Mouse (Mus musculus) erythroblast, adult 5-6 weeks (primary cell): ENCODE data around the gene Rnf113a2. TPM values are rescaled to one million over a fixed set of nuclear protein-coding genes. Genes with fewer than 3 reads are reported as not detected.

ENCODE experiments used
- ATAC-seq: replicated peaks from 2 replicates; pipeline ENCODE4 v1.8.0; 2016; ENCODE audit warnings: moderate number of reproducible peaks, mild to moderate bottlenecking, moderate TSS enrichment, inconsistent platforms; ENCODE audit not compliant: poor library complexity, low FRiP score, severe bottlenecking
- total RNA-seq, 2 experiments: library from RNA; stranded (forward) in 1 of 2; stranded (reverse) in 1 of 2; fragments of 150-400 nt in 1 of 2; fragments of 200-764, 138-1000 nt in 1 of 2; gene quantifications; 2 replicates each; pipeline versions ENCODE4 v1.2.3 to v1.2.4; 2015 to 2017; ENCODE audit warnings: low replicate concordance in 2 of 2

The Rnf113a2 gene
- total RNA-seq (2015; ENCODE audit: low replicate concordance), result 8.5 and 17.3 TPM in 2 replicates
- total RNA-seq (2017; ENCODE audit: low replicate concordance), result 7.1 and 17.7 TPM in 2 replicates

DNA sequence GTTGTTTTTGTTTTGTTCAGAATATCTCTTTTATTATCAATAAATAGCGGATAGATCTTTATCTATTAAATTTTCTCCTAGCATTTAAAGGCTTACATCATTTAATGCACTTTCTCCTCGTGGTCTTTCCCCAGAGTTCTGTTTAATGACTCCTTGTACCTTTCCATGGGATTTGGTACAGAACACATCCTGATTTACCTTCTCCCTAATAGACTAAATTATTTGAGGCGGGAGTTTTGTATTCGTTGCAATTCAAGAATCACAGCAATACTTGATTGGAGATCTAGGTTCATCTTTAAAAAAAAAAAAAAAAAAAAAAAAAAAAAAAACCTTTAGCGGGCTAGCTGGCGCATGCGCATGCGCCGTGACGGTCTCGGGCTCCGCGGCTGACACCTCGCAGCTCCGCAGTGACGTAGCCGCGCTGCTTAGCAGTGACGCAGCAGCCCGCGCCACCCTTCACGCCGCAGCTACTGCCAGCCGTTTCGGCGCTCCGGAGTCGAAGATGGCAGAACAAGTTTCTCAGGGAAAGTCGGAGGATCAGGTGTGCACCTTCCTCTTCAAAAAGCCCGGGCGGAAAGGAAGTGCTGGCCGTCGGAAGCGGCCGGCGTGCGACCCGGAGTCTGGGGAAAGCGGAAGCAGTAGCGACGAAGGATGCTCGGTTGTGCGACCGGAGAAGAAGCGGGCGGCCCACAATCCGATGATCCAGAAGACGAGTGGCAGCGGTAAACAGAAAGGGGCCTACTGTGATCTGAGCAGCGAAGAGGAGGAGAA is at the start of gene Rnf113a2:
TSS of gene Rnf113a2 (plus strand) at position 363 of the 771 bp plus-strand sequence.
- ATAC-seq, result peak; percentile 99

DNA sequence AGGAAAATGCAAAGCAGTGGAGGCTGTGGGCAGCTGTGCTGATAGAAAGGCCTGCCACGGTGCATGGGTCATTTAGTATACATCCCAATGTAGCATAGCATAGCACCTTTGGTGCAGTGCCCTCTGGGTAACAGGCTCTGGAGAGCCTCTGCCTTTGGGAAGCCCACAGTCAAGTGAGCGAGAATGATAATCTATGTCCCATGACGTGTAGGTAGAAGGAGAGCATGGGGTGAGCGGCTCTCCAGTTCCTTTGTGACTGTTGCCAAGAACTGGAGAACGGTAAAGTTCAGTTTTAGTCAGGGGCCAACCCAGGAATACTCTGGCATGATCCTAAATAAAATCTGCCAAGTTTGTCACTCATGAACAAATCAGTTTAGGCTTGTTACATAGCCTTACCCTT is 45.3 kb upstream of the Rnf113a2 start:
- ATAC-seq, result no peak

DNA sequence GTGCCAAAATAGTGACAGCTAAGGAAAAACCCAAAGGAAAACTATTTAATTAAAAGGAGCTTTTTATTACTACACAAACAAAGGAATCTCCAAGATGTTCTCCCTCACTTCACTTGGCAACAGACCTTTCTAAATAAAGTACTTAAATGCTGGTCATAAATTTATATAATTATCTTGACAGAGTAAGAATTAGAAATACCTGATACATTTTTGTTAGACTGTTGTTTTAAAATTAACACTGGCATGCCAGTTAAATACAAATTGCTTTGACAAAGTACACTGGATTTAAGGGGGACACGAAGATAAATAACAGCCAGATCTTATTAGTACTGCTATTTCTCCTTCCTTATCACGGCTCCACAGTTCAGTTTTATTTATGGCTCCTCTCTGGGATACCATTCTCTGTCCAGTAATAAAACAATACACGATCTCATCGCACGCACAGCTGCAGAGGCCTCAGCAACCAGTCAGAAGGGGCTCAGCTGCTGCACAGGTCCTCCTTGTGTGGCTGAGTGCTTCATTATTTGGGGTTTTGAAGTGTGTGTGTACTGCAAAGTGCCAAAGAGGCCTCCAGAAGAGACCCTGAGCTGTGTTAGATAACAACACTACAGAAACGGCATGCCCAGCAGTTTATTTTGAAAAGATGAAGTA is 43.0 kb upstream of the Rnf113a2 start:
- no peak for ATAC-seq

DNA sequence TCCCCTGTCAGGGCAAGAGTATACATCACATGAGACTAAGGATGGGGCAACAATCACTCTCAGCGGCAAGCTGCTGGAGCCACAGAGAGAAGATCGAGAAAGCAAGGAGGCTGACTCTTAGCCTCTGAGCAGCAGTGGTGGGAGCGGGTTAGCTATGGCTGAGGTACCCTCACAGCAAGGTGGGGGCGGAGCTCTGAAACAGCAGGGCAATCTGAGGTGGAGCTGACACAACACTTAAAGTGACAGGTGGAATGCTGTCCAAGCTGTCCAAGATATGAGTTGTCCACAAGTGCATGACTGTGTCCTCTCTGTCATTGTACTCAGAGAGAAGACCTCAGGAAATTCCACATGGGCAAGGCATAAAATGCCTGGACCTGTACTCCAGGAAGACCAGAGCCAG is 34.6 kb upstream of the Rnf113a2 start:
- no peak for ATAC-seq

DNA sequence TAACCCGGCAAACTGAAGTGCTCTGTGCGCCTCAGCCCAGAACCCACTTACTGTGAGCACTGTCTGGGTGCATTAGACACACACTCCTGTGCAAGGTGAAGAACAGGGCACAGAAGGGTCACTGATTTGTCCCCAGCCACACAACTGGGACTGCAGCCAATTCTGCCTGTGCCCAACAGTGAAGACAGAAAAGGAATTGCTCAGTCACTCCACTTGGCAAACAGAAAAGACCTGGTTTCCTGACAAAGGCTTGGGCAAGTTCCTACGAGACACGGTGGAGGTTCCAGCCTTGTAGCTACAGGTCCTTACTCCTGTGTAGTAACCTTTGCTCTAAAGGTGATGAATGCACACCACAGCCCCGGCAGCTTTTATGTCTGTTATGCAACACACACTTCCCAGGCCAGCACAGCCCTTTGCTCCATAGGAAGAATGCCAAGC is 32.3 kb upstream of the Rnf113a2 start:
- no peak for ATAC-seq

DNA sequence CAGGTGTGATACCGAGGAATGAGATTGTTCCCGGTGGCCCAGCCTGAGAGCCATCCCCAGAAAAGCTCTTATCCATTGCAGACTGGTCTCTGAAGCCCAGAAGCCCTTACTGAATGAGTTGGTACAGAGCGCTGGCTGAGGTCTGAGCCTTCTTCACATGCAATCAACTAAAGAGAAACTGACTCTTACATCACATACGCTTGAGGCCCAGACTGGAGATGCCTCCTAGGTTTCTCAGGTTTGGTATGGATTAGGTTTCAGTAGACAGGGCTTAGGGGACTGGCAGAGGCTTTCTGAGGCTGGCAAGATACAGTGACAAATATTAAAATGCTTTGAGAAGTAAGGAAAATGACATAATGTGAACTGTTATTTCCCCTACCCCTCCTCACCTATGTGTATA is 31.6 kb upstream of the Rnf113a2 start:
- ATAC-seq, result no peak

DNA sequence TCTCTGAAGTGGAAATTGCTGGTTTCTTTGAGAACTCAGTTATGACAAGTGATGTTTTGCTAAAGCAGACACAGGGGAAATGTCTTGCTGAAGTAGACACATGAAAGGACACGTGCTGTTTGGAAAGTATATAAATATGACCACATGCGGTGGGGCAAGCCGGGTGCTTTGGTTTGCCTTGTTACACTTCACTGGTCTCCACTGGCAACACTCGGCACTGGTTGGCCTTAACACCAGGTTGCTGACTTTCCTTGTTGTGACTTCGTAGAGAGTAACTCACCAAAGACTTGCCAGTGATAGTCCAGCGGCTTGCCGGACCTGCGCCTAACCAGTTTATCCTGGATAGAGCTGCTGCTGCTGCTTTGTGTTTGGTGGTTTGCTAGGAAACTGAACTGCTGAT is 28.9 kb upstream of the Rnf113a2 start:
- ATAC-seq, result no peak

DNA sequence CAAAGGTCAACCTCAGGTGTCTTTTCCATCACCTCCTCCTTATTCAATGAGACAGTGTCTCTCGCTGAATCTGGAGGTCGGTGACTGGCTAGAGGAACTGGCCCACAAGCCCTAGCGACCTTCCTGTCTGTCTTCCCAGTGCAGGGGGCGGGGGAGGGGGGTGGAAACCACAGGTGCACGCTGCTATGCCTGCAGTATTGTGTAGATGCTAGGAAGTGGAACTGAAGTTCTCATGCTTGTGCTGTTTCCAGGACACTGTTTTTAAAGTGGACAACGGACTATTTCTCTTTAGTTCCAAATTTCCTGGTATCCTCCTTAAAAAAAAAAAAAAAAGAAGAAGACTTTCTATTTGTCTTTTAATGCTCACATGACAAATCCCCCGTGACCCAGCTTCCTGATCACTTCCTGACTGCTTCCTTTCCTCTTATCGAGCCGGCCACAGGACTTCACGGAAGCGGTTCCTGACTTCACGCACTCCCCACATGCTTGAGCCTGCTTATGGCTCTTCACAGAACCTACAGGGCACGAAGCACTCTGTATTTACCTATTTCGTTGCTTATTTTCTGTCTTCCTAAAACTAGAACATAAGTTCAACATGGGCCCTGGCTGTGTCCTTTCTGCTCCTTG is 28.1 kb upstream of the Rnf113a2 start:
- no peak for ATAC-seq

DNA sequence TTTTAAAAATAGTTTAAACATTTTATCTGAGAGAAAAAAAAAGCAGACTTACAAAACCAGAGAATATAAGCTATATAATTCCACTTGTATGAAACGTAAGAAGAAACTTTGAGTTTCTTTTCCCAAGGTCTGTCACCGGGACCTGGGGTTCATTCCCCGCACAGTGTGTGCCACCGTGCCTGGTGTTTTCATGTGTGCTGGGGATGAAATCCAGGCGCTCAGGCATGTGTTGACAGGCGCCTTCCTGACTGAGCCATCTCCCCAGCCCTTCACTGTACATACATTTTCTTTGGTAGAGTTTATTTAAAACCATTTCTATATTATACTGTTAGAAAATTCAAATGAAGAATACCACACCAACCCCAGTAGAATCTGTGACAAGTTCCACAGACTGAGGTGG is 26.7 kb upstream of the Rnf113a2 start:
- no peak for ATAC-seq

DNA sequence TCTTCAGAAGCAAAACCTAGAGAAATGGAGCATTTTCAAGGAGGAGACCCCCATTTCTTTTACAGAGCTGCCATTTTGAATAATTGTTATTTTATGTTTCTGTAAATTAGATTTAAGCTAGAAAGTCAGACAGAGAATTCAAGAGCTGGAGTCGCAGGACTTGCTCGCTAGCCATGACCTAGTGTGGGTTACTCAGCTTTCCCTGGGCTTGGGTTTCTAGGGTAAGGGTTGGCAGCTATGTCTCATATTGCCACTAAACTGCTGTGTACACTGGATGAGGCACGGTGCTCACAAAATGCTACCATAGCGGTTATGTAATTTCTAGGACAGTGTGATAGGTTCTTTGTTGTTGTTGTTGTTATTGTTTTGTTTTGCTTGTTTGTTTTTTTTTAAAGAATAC is 24.3 kb upstream of the Rnf113a2 start:
- ATAC-seq, result no peak

DNA sequence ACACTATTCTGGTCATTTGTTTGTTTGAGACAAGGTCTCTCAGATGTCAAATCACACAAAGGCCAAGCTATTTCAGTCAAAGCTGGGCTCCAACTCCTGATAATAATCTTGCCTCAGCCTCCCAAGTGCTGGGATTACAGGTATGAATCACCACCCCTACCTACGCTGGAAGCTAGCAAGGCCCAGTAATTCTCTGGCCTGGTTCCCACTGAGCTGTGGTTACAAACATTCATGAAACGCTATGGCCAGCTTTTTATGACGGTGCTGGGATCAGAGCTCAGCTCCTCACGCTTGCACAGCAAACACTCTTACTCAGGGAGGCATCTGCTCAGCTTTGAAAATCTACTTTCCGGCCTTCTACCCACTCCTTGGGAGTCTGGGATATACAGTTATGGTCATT is 23.1 kb upstream of the Rnf113a2 start:
- no peak for ATAC-seq

DNA sequence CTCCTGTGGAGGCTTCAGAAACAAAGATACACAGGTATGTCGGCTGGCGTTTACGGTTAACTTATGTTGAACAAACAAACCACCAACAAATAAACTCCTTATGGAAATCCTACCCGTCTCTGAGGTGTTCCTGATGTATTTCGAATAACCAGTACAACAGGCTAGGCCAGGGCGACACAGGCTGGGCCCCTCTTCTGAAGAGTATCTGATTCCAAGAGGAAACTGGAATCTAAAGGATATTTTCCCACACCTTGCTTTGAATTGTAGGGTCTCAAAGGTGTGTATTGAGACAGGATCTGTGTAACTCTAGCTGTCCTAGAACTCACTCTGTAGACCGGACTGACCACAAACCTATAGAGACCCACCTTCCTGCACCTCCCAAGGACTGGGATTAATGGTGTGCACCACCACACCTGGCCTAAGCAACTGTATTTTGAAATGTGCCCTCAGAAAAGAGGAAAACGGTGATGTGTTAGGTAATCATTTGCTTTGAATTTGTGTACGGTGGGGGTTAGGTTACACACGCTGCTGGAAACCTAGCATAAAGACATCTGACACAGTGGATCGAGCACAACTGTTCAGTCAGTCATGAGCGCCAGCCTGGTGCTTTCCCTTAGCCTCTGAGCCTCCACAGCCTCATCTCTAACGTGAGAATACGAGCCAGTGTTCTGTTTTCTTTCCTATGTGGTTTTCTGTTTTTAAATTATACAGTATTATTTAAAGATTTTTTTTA is 19.9 kb upstream of the Rnf113a2 start:
- ATAC-seq, result no peak

DNA sequence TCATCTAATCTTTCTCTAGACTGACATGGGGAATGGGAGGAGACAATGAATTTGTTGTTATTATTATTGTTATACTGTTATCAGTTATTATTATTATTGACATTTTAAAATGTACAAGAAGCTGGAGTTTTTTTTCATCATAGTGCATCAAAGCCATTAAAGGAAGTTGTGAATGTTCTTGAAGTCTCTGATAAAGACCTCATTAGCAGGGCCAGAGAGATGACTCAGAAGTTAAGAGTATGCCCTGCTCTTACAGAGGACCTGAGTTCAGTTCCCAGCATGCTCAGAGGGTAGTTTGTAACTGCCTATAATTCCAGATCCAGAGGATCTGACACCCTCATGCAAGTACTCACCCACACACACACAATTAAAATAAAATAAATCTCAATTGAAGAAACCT is 19.3 kb upstream of the Rnf113a2 start:
- ATAC-seq, result no peak

DNA sequence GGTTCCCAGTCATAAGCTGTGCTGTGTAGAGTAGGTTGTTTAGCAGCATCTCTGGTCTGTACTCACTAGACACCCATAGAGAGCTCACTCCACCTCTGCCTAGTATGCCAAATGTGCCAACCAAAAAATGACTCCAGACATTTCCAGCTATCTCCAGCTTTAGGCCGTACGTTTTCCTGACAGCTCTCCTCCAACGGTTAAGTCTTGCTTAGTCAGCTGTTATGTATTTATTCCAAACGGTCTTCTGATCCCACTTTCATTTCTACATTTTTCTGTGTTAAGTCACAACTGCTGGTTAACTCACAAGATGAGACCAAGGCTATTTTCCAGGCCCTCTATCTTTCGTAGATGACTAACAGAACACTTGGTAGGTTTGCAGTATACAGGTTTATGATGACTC is 18.4 kb upstream of the Rnf113a2 start:
- ATAC-seq, result no peak

DNA sequence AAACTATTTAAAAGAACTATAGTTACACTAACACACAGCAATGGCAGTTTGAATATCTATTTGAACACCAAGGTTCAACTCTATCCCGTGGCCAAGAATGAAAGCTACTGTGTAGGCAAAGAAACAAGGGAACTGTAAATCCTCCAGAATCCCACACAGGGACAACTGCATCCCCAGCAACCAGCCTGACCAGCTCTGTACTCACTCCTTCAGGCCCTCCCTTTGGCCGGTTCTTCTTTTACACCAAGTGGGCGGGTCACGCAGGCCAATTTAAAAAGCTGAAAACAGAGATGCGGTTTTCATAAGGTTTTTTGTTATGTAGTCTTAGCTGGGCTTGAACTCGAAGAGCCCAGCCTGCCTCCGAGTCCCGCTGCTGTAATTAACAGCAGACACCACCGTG is 17.9 kb upstream of the Rnf113a2 start:
- no peak for ATAC-seq

DNA sequence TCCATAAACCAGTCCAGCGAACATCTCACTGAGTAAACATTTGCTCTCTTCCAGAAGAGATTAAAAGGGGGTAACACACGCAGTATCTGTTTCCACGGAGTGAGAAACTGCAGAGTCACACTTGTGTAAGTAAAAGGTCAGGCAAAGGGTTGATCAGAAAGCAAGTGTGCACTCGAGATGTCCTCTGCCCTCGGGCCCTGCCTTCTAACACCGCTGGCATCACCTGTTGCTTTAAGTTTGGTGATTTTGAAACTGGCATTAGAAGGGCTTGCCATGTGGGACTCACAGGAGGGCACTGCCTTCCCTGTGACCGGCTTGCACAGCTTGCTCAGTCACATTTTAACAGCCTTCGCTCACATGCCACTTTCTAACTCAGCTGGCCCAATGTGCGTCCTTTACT is 17.3 kb upstream of the Rnf113a2 start:
- no peak for ATAC-seq

DNA sequence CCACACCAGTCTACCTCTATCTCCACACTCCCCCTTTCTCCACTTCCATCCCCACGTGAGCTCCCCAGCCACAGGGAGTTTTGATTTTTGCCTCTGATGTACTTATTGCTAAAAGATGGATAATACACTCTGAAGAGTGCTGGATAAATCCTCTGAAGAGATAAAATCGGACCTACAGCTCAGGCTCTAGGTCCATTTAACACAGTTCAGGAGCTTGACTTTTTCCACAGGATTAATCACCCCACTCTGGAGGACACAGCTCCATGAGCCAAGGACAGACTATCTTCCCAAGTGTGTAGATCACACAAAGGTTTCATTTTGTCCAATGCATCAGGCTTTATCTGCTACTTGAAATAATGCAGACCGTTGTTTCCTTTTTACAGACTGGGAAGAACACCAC is 16.9 kb upstream of the Rnf113a2 start:
- no peak for ATAC-seq

DNA sequence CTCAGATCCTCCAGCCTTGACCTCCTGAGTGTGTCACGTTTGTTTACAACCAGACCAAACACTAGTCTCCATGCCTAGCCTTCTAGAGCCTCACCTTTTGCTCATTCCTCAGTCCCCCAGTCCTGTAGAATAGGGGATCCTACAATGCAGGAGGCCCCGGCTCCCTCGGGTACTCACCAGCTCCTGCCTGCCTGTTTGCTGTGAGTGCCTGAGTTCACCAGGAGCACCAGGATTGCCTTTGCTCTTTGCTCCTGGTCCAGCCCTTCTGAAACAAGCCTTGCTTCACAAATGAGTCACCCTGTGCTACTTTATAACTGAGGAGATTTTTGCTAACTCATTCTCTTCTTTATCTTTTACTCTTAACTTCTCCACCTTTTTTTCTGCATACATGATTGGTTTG is 16.3 kb upstream of the Rnf113a2 start:
- ATAC-seq, result no peak

DNA sequence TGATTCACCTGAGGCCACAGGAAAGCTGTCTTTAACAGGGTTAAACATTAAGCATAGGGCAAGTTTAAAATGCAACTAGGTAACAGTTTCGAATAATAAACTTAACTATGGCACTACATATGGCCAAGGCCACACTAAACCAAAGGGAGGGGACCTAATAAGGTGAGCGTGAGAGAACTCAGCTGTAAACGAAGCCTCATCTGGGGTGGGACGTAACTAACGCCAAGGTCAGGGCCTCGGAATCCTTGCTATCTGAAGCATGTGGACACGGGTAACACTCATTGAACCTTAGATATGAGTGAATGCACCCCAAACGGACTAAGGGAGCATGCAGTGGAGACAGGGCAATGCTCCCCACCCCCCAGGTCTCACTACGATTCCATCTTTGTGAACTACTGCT is 14.1 kb upstream of the Rnf113a2 start:
- ATAC-seq, result no peak

DNA sequence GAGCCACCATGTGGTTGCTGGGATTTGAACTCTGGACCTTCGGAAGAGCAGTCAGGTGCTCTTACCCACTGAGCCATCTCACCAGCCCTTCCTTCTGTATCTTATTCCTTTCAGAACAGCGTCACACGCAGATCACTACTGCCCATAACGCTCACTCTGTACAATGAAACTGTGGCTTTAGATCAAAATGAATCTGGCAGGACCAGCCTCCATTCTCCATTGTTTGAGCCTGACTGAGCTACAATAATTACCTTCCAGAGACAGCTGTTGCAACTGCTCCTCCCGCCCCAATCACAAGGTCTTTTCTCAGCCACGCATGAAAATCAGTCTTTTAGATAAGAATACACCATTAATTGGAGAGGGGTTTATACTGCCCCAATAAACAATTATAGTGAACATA is 12.5 kb upstream of the Rnf113a2 start:
- no peak for ATAC-seq
